Mouse (Mus musculus) liver, adult 2 months (tissue): ENCODE results near the gene Klhdc3.

ENCODE experiments used
- CTCF ChIP-seq: fragments of 200-500 bp; IDR thresholded peaks from 2 replicates; pipeline ENCODE4 v1.5.1; 2011; ENCODE audit warnings: low read depth, low read length, control low read depth
- POLR2A ChIP-seq: fragments of 200-500 bp; IDR thresholded peaks from 2 replicates; pipeline ENCODE4 v1.6.1; 2011; ENCODE audit warnings: low read length, control low read depth; ENCODE audit not compliant: insufficient read depth; ENCODE audit errors: extremely low read depth

DNA sequence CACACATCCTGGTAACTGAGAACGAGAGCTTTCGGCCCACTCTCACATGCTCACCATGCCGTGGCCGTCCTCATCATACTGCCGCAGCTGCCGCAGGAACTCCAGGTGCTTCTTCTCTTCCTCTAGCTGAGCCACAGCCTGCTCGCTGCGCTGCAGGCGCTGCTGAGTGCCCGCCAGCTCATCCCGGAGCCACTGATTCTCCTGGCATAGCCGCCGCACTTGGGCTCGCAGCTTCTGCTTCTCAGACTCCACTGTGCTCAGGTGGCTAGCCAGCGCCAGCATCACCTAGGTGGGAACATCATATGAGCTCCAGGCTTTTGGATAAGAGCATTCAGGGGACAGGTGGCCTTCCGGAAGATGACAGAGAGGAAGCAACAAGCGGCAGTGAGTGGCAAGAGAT lies 38.7 kb downstream of the Klhdc3 start:
- TF ChIP-seq CTCF, result no peak
- TF ChIP-seq POLR2A, result no peak
